Mouse (Mus musculus) embryonic facial prominence, embryonic 14.5 days (tissue): Measurements from ENCODE around the gene 1700016H13Rik. TPM values are rescaled to one million over a fixed set of nuclear protein-coding genes. Genes with fewer than 3 reads are reported as not detected.

Source experiments
- ATAC-seq: fragments of 200-750 bp; cut with Nextera tagmentation; 2 replicates; pipeline ENCODE4 v1.8.0; 2017; ENCODE audit warnings: low read depth, moderate number of reproducible peaks, moderate TSS enrichment
- DNase-seq: peaks from one replicate; pipeline ENCODE4 v3.0.0-alpha.2; 2015; ENCODE audit warnings: low spot score
- H3K27ac ChIP-seq: fragments of 300-500 bp; sonication (generic); replicated peaks from 2 replicates; pipeline ENCODE4 v1.5.1; 2014; ENCODE audit warnings: low read depth, mild to moderate bottlenecking, low read length, moderate library complexity
- H3K27me3 ChIP-seq: fragments of 300-500 bp; sonication (generic); replicated peaks from 2 replicates; pipeline ENCODE4 v1.6.1; 2014; ENCODE audit warnings: low read length; ENCODE audit not compliant: control insufficient read depth, insufficient read depth
- H3K36me3 ChIP-seq: fragments of 300-500 bp; sonication (generic); 2 replicates; pipeline ENCODE4 v1.6.1; 2014; ENCODE audit warnings: low read length, mixed read lengths; ENCODE audit not compliant: control insufficient read depth, insufficient read depth
- H3K4me1 ChIP-seq: fragments of 300-500 bp; sonication (generic); 2 replicates; pipeline ENCODE4 v1.6.1; 2014; ENCODE audit warnings: antibody characterized with exemption, low read length; ENCODE audit not compliant: control insufficient read depth, insufficient read depth
- H3K4me2 ChIP-seq: fragments of 300-500 bp; sonication (generic); 2 replicates; pipeline ENCODE4 v1.6.1; 2014; ENCODE audit warnings: low read depth, mild to moderate bottlenecking, low read length, moderate library complexity, mixed read lengths
- H3K4me3 ChIP-seq: fragments of 300-500 bp; sonication (generic); 2 replicates; pipeline ENCODE4 v1.5.1; 2014; ENCODE audit warnings: low read depth, mild to moderate bottlenecking, low read length
- H3K9ac ChIP-seq: fragments of 300-500 bp; sonication (generic); 2 replicates; pipeline ENCODE4 v1.6.1; 2014; ENCODE audit warnings: low read depth, mild to moderate bottlenecking, low read length, moderate library complexity, mixed read lengths
- H3K9me3 ChIP-seq: fragments of 300-500 bp; sonication (generic); 2 replicates; pipeline ENCODE4 v1.6.1; 2016; ENCODE audit warnings: low read length; ENCODE audit not compliant: control insufficient read depth
- WGBS: fragments of 180-500 bp; shearing (Covaris S2); extraction: QIAGEN DNeasy Blood & Tissue Kit; methylation state at CpG from one replicate; pipeline ENCODE4 v1.1.7; 2014; 5-methylcytosine and 5-hydroxymethylcytosine counted together
- polyA plus RNA-seq: library from polyadenylated mRNA; unstranded; fragments of >200 nt; fragmentation: Nextera tagmentation; extraction: Ambion mirVana; gene quantifications from 2 replicates; pipeline ENCODE4 v1.2.1, GENCODE M21; 2014

Gene 1700016H13Rik
- polyA plus RNA-seq, 1 experiment from 2014 or later: not detected

DNA sequence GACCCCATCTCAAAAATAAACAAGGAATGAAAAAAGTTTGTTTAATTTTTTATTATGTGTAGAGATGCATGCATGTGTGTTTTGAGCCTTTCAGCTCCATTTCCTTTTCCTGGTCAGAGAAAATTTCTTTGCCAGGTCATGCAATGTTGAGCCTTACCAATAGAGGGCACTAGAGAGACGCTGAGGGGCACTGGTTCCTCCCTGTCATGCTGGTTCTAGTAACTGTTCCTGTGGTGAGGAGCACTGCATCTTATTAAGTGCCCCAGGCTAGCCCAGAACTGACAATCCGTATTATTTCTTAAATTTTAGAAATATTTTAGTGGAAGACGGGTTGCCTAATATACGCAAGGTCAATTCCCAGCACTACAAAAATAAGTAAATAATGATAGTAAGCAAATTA lies 24.6 kb upstream of the 1700016H13Rik start:
- ATAC-seq (no peak), DNase-seq (peak; percentile 62)
- WGBS: 48% methylated on average over 4 of the region's 4 CpGs
- Histone ChIP-seq H3K27me3 (no peaks in the 10 kb centered on the region), H3K9ac (no peak overlapping the region), H3K4me2 (no peak overlapping the region), H3K9me3 (no peaks in the 10 kb centered on the region), H3K4me3 (no peak overlapping the region), H3K27ac (no peak overlapping the region), H3K4me1 (no peaks in the 10 kb centered on the region), H3K36me3 (no peaks in the 10 kb centered on the region)

- WGBS: 95% methylated on average over 5 of the region's 5 CpGs
These were observed 23.2 kb upstream of the 1700016H13Rik start for GRCm38 (mm10) chr5:103678974-103679373.

DNA sequence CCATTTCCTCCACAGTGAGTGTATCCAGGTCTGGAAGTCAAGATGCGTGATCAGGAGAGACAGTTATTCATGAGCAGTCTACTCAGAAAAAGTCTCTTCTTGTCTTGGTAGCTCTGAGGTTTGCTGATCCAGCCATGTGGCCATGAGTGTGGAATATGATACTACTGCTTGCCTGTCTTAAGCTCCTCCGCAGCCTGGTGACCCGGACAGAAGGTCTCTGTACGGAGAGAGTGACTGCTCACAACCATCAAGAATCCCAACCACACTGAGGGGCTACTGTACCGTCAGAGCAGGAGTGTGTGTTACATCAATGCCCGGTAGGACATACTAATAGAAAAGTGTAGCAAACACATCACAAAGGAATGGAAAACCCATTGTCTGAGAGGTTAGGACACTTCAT lies 22.1 kb upstream of the 1700016H13Rik start:
- Histone ChIP-seq H3K9ac (no peak overlapping the region), H3K36me3 (no peaks in the 10 kb centered on the region), H3K27ac (no peak overlapping the region), H3K27me3 (no peaks in the 10 kb centered on the region), H3K9me3 (no peaks in the 10 kb centered on the region), H3K4me1 (no peaks in the 10 kb centered on the region), H3K4me2 (no peak overlapping the region), H3K4me3 (no peak overlapping the region)
- ATAC-seq (no peak), DNase-seq (no peak)
- WGBS: 63% methylated on average over 6 of the region's 6 CpGs

More at GRCm38 (mm10) chr5:103678974-103679373, 23.2 kb upstream of the 1700016H13Rik start:
- H3K4me3 ChIP-seq: no peak overlapping the region
- no peak overlapping the region for H3K4me2 ChIP-seq
- no peaks in the 10 kb centered on the region for H3K9me3 ChIP-seq
- H3K27me3 ChIP-seq: no peaks in the 10 kb centered on the region
- no peak for ATAC-seq
- H3K27ac ChIP-seq: no peak overlapping the region
- no peak overlapping the region for H3K9ac ChIP-seq
- no peaks in the 10 kb centered on the region for H3K36me3 ChIP-seq
- no peaks in the 10 kb centered on the region for H3K4me1 ChIP-seq
- DNase-seq: no peak

- Histone ChIP-seq H3K27me3 (0 out of 2 replicates have a peak, but pooled peaks cover 3% of the 10 kb centered on the region), H3K9ac (no peak overlapping the region), H3K4me1 (no peaks in the 10 kb centered on the region), H3K27ac (no peak overlapping the region), H3K4me3 (no peak overlapping the region), H3K36me3 (no peaks in the 10 kb centered on the region), H3K9me3 (no peaks in the 10 kb centered on the region), H3K4me2 (no peak overlapping the region)
- ATAC-seq: no peak
- WGBS: 81% methylated on average over 6 of the region's 6 CpGs
- DNase-seq: no peak
These were observed 20.6 kb upstream of the 1700016H13Rik start for GRCm38 (mm10) chr5:103676289-103676881.

DNA sequence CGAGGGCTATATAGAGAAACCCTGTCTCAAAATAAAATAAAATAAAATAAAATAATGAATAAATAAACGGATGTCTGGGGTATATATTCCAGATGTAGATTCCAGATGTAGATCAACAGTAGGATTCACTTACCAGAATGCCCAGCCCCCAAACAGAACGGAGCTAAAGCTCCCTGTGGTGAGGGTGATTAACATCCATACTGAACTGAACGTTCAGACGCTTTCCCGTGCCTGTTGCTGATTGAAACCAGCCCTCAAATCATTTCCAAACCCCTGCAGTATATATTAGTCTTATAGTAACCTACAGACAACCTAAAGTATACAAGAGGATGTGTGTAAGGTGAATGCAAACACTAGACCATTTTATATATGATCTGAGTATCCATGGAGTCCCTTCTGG lies 18.7 kb upstream of the 1700016H13Rik start:
- Histone ChIP-seq H3K4me3 (no peak overlapping the region), H3K9me3 (no peaks in the 10 kb centered on the region), H3K36me3 (no peaks in the 10 kb centered on the region), H3K27ac (0 out of 2 replicates have a peak overlapping the region, but pooled peaks have one; percentile 0), H3K27me3 (0 out of 2 replicates have a peak, but pooled peaks cover 4% of the 10 kb centered on the region), H3K9ac (no peak overlapping the region), H3K4me1 (no peaks in the 10 kb centered on the region), H3K4me2 (no peak overlapping the region)
- WGBS: 33% methylated on average over 6 of the region's 6 CpGs
- peak; percentile 54; the same call in 1 of the 2 replicates for ATAC-seq
- peak; percentile 87 for DNase-seq

DNA sequence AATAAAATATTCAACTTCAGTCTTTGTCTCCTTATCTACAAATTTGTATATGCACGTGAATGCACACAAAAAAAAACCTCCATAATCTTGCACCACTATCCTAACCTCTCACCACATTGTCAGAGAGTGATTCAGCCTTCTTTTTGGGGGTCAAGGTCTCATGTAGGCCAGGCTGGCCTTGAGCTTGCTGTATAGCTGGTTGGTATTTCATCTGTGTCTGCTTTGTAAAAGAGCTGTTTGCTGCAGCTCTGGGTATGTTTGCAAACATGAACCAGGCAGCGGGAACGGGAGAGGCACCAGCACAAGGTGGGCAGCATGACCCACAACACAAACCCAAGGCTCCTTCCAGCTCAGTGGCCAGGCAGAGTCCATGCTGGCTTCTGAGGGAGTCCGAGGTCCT lies 17.8 kb upstream of the 1700016H13Rik start:
- no peaks in the 10 kb centered on the region for H3K36me3 ChIP-seq
- H3K27me3 ChIP-seq: 0 out of 2 replicates have a peak, but pooled peaks cover 4% of the 10 kb centered on the region
- H3K9me3 ChIP-seq: no peaks in the 10 kb centered on the region
- no peak overlapping the region for H3K4me3 ChIP-seq
- H3K4me2 ChIP-seq: no peak overlapping the region
- H3K27ac ChIP-seq: no peak overlapping the region
- no peak for ATAC-seq
- DNase-seq: no peak
- WGBS: 78% methylated on average over 4 of the region's 4 CpGs
- no peak overlapping the region for H3K9ac ChIP-seq
- H3K4me1 ChIP-seq: no peaks in the 10 kb centered on the region

GRCm38 (mm10) chr5:103671858-103672257 lies 16.0 kb upstream of the 1700016H13Rik start:
- DNase-seq: no peak
- Histone ChIP-seq H3K4me1 (no peaks in the 10 kb centered on the region), H3K4me2 (no peak overlapping the region), H3K4me3 (no peak overlapping the region), H3K9me3 (no peaks in the 10 kb centered on the region), H3K9ac (no peak overlapping the region), H3K27ac (no peak overlapping the region), H3K36me3 (no peaks in the 10 kb centered on the region), H3K27me3 (0 out of 2 replicates have a peak, but pooled peaks cover 4% of the 10 kb centered on the region)
- no peak for ATAC-seq
- 55% methylated on average over 3 of the region's 3 CpGs for WGBS

DNA sequence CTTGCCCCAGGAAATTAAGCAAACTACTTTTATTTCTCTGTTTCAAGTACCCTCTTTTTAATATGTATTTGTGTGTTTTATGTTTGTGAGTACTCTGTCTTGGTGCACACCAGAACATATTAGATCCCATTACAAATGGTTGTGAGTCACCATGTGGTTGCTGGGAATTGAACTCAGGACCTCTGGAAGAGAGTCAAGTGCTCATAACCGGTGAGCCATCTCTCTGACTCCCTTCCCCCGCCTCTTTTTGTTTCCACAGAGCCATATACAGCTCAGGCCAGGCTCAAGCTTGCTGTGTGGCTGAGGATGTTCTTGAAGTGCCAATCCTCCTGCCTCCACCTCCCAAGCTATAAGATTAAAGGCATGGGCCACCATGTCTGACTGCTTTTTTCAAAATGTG lies 10.1 kb upstream of the 1700016H13Rik start:
- Histone ChIP-seq H3K9me3 (no peaks in the 10 kb centered on the region), H3K4me2 (no peak overlapping the region), H3K36me3 (no peaks in the 10 kb centered on the region), H3K27ac (no peak overlapping the region), H3K4me3 (no peak overlapping the region), H3K9ac (no peak overlapping the region), H3K27me3 (no peaks in the 10 kb centered on the region), H3K4me1 (no peaks in the 10 kb centered on the region)
- ATAC-seq: no peak
- WGBS: 79% methylated on average over 2 of the region's 2 CpGs
- no peak for DNase-seq

- no peak for DNase-seq
- WGBS: 68% methylated on average over 9 of the region's 9 CpGs
- H3K9me3 ChIP-seq: no peaks in the 10 kb centered on the region
- H3K4me2 ChIP-seq: no peak overlapping the region
- no peaks in the 10 kb centered on the region for H3K27me3 ChIP-seq
- no peaks in the 10 kb centered on the region for H3K4me1 ChIP-seq
- H3K4me3 ChIP-seq: no peak overlapping the region
- no peak overlapping the region for H3K9ac ChIP-seq
- no peaks in the 10 kb centered on the region for H3K36me3 ChIP-seq
- H3K27ac ChIP-seq: no peak overlapping the region
- no peak for ATAC-seq
These were observed 9.1 kb upstream of the 1700016H13Rik start for GRCm38 (mm10) chr5:103664932-103665331.
